In the genomic region with DNA sequence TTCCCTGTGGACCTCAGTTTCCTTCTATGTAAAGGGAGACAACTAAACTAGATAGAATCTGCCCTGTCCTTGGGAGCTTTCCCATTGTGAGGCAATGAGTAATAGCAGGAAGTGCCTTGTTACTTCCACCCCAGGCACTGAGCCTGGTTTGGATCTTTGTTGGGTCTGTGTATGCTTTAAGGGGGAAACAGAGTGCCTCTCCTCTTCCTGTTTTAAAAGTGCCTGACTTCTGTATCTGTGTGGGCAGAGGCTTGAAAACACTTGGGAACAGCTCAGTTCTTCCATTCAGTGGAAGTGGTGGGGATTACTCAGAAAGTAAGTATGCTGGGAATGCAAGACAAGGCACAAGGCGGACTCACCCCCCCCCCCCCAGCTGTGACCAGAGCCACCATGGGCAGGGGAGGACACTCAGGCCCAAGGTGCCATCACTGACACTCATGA, we compare ENCODE assay signal across 8 mouse cellular contexts. TPM values are rescaled to one million over a fixed set of nuclear protein-coding genes. Genes with fewer than 3 reads are reported as not detected.
DNase-seq lines count a peak whose midpoint lies in the region; ATAC-seq lines count a peak whose summit lies in the region.

No protein-coding gene starts in this region.

- H3K27me3 ChIP-seq in midbrain, embryonic 11.5 days (ENCODE audit: control insufficient read depth, insufficient read depth, low read length) = no peaks in the 10 kb centered on the region
- no peaks in the 10 kb centered on the region for H3K27me3 ChIP-seq in midbrain, embryonic 14.5 days (ENCODE audit: control insufficient read depth, insufficient read depth, low read length)
- no peaks in the 10 kb centered on the region for H3K27me3 ChIP-seq in heart, embryonic 13.5 days (replicated peaks)
- no peaks in the 10 kb centered on the region for H3K27me3 ChIP-seq in limb, embryonic 15.5 days

- no peak overlapping the region for H3K9ac ChIP-seq in midbrain, embryonic 11.5 days (ENCODE audit: low read length)
- no peak overlapping the region for H3K9ac ChIP-seq in midbrain, embryonic 14.5 days (replicated peaks; ENCODE audit: low read length)
- peak overlapping the region; percentile 54 for H3K9ac ChIP-seq in heart, embryonic 13.5 days
- H3K9ac ChIP-seq in limb, embryonic 15.5 days = no peak overlapping the region

- H3K9me3 ChIP-seq in midbrain, embryonic 11.5 days (ENCODE audit: control insufficient read depth, low read length) = no peaks in the 10 kb centered on the region
- no peaks in the 10 kb centered on the region for H3K9me3 ChIP-seq in midbrain, embryonic 14.5 days (ENCODE audit: control insufficient read depth, low read length)
- H3K9me3 ChIP-seq in heart, embryonic 13.5 days = no peaks in the 10 kb centered on the region
- H3K9me3 ChIP-seq in limb, embryonic 15.5 days = no peaks in the 10 kb centered on the region

- no peak overlapping the region for H3K27ac ChIP-seq in midbrain, embryonic 11.5 days (ENCODE audit: low read depth, low read length)
- no peak overlapping the region for H3K27ac ChIP-seq in midbrain, embryonic 14.5 days (replicated peaks; ENCODE audit: low read depth, low read length)
- H3K27ac ChIP-seq in heart, embryonic 13.5 days (replicated peaks) = peak overlapping the region; percentile 98
- 0 out of 2 replicates have a peak overlapping the region, but pooled peaks have one; percentile 61 for H3K27ac ChIP-seq in limb, embryonic 15.5 days

- WGBS in midbrain, embryonic 11.5 days = 69% methylated on average over 1 of the region's 1 CpGs
- 70% methylated on average over 1 of the region's 1 CpGs for WGBS in midbrain, embryonic 14.5 days
- 12% methylated on average over 1 of the region's 1 CpGs for WGBS in heart, embryonic 13.5 days
- 50% methylated on average over 1 of the region's 1 CpGs for WGBS in limb, embryonic 15.5 days

- no peaks in the 10 kb centered on the region for H3K36me3 ChIP-seq in midbrain, embryonic 11.5 days (ENCODE audit: control insufficient read depth, insufficient read depth, low read length)
- no peaks in the 10 kb centered on the region for H3K36me3 ChIP-seq in midbrain, embryonic 14.5 days (ENCODE audit: control insufficient read depth, insufficient read depth, low read length)
- H3K36me3 ChIP-seq in heart, embryonic 13.5 days = peaks cover 24% of the 10 kb centered on the region
- H3K36me3 ChIP-seq in limb, embryonic 15.5 days = no peaks in the 10 kb centered on the region

- no peaks in the 10 kb centered on the region for H3K4me1 ChIP-seq in midbrain, embryonic 11.5 days (ENCODE audit: control insufficient read depth, insufficient read depth, low read length)
- no peaks in the 10 kb centered on the region for H3K4me1 ChIP-seq in midbrain, embryonic 14.5 days (ENCODE audit: control insufficient read depth, insufficient read depth, low read length)
- H3K4me1 ChIP-seq in heart, embryonic 13.5 days = peaks cover 93% of the 10 kb centered on the region
- H3K4me1 ChIP-seq in limb, embryonic 15.5 days = peaks cover 13% of the 10 kb centered on the region; the same call in 1 of the 2 replicates

- no peak overlapping the region for H3K4me3 ChIP-seq in midbrain, embryonic 11.5 days (ENCODE audit: low read depth, low read length)
- no peak overlapping the region for H3K4me3 ChIP-seq in midbrain, embryonic 14.5 days (replicated peaks; ENCODE audit: low read depth, low read length)
- no peak overlapping the region for H3K4me3 ChIP-seq in heart, embryonic 13.5 days
- H3K4me3 ChIP-seq in limb, embryonic 15.5 days = no peak overlapping the region

- H3K4me2 ChIP-seq in midbrain, embryonic 11.5 days = no peak overlapping the region
- H3K4me2 ChIP-seq in midbrain, embryonic 14.5 days (ENCODE audit: low read length) = no peak overlapping the region
- H3K4me2 ChIP-seq in heart, embryonic 13.5 days = peak overlapping the region; percentile 22
- H3K4me2 ChIP-seq in limb, embryonic 15.5 days = no peak overlapping the region

- DNase-seq in midbrain, embryonic 11.5 days (ENCODE audit: low spot score, missing footprints) = peak; percentile 79
- no peak for DNase-seq in midbrain, embryonic 14.5 days
- peak; percentile 41 for DNase-seq in yolk sac, embryonic 10.5 days (ENCODE audit: low spot score)
- DNase-seq in spleen, postnatal 10 days (ENCODE audit: low spot score in 2 of 2) = no peak
- DNase-seq in urinary bladder, adult 18-20 months (ENCODE audit: low spot score in 2 of 2) = no peak

- ATAC-seq in midbrain, embryonic 11.5 days (ENCODE audit: low FRiP score) = no peak
- ATAC-seq in midbrain, embryonic 14.5 days (ENCODE audit: low FRiP score, low TSS enrichment) = no peak
- ATAC-seq in heart, embryonic 13.5 days (ENCODE audit: extremely low read depth, insufficient number of reproducible peaks, low FRiP score, low TSS enrichment) = peak; percentile 61; the same call in 1 of the 2 replicates
- ATAC-seq in limb, embryonic 15.5 days (ENCODE audit: insufficient number of reproducible peaks, low FRiP score, low TSS enrichment, low read depth) = no peak
- ATAC-seq in megakaryocyte progenitor cell, adult 5-6 weeks (replicated peaks; ENCODE audit: poor library complexity) = no peak

RNA-seq across cellular contexts. Expression of a gene that starts 25.8 kb away (rescaled TPM):
- polyA plus RNA-seq in midbrain, embryonic 11.5 days (2014; fragmentation: Nextera tagmentation; extraction: Ambion mirVana) = 10.2 and 17.2 TPM in 2 replicates
- polyA plus RNA-seq in midbrain, embryonic 14.5 days (2014; fragmentation: Nextera tagmentation; extraction: Ambion mirVana) = 3.5 and 11.9 TPM in 2 replicates
- polyA plus RNA-seq in heart, embryonic 13.5 days (2015; fragmentation: Nextera tagmentation; extraction: Ambion mirVana) = 164 and 183 TPM in 2 replicates
- 60.6 and 97.0 TPM in 2 replicates for polyA plus RNA-seq in limb, embryonic 15.5 days (2015; fragmentation: Nextera tagmentation; extraction: Ambion mirVana)
- 22.8 and 24.8 TPM in 2 replicates for total RNA-seq in megakaryocyte progenitor cell, adult 5-6 weeks (2015)
- 28.6 and 30.1 TPM in 2 replicates for total RNA-seq in megakaryocyte progenitor cell, adult 5-6 weeks (2017)

Comparison
In these comparisons a context has a peak if more than half of its experiments do, and no peak if none do; other contexts are left out.
1. DNase-seq: peak in midbrain, embryonic 11.5 days (single experiment) and yolk sac, embryonic 10.5 days (single experiment); none in midbrain, embryonic 14.5 days (single experiment), spleen, postnatal 10 days (0 of 2) and urinary bladder, adult 18-20 months (0 of 2).
2. H3K27ac ChIP-seq: peak in heart, embryonic 13.5 days (single experiment) and limb, embryonic 15.5 days (single experiment); none in midbrain, embryonic 11.5 days (single experiment) and midbrain, embryonic 14.5 days (single experiment).